Mouse (Mus musculus) limb, embryonic 13.5 days (tissue): ENCODE measurements at regions not wholly inside any gene's neighbourhood (a gene's known extent, or its start where the extent isn't known, plus 50 kb on each side); places are given as distances from the start of the nearest gene placed in this dataset.

ENCODE experiments used
- ATAC-seq: fragments of 200-750 bp; cut with Nextera tagmentation; 2 replicates; pipeline ENCODE4 v1.8.0; 2017; ENCODE audit warnings: low read depth, moderate number of reproducible peaks, moderate TSS enrichment; ENCODE audit not compliant: low FRiP score
- H3K27ac ChIP-seq: fragments of 300-500 bp; sonication (generic); 2 replicates; pipeline ENCODE4 v1.5.1; 2015; ENCODE audit warnings: inconsistent platforms, mild to moderate bottlenecking, moderate library complexity
- H3K27me3 ChIP-seq: fragments of 300-500 bp; sonication (generic); 2 replicates; pipeline ENCODE4 v1.6.1; 2015; ENCODE audit warnings: mild to moderate bottlenecking, inconsistent platforms
- H3K36me3 ChIP-seq: fragments of 300-500 bp; sonication (generic); 2 replicates; pipeline ENCODE4 v1.6.1; 2015; ENCODE audit warnings: inconsistent platforms, mild to moderate bottlenecking, moderate library complexity
- H3K4me1 ChIP-seq: fragments of 300-500 bp; sonication (generic); 2 replicates; pipeline ENCODE4 v1.6.1; 2015; ENCODE audit warnings: inconsistent platforms
- H3K4me2 ChIP-seq: fragments of 300-500 bp; sonication (generic); replicated peaks from 2 replicates; pipeline ENCODE4 v1.6.1; 2015; ENCODE audit warnings: inconsistent platforms, mild to moderate bottlenecking, moderate library complexity
- H3K4me3 ChIP-seq: fragments of 300-500 bp; sonication (generic); 2 replicates; pipeline ENCODE4 v1.5.1; 2015; ENCODE audit warnings: moderate library complexity, mild to moderate bottlenecking, inconsistent platforms
- H3K9ac ChIP-seq: fragments of 300-500 bp; sonication (generic); 2 replicates; pipeline ENCODE4 v1.6.1; 2015; ENCODE audit warnings: mild to moderate bottlenecking, inconsistent platforms
- H3K9me3 ChIP-seq: fragments of 300-500 bp; sonication (generic); 2 replicates; pipeline ENCODE4 v1.6.1; 2016; ENCODE audit warnings: inconsistent platforms
- WGBS: fragments of 180-500 bp; shearing (Covaris S2); methylation state at CpG from one replicate; pipeline ENCODE4 v1.1.7; 2015; 5-methylcytosine and 5-hydroxymethylcytosine counted together

GRCm38 (mm10) chr6:19214700-19215099 lies 348.6 kb downstream of the Ankrd7 start:
- 88% methylated on average over 1 of the region's 1 CpGs for WGBS
- no peak overlapping the region for H3K27ac ChIP-seq
- H3K9me3 ChIP-seq: no peaks in the 10 kb centered on the region
- no peak for ATAC-seq
- no peaks in the 10 kb centered on the region for H3K27me3 ChIP-seq
- no peak overlapping the region for H3K4me2 ChIP-seq
- no peaks in the 10 kb centered on the region for H3K36me3 ChIP-seq
- no peaks in the 10 kb centered on the region for H3K4me1 ChIP-seq
- H3K9ac ChIP-seq: no peak overlapping the region
- H3K4me3 ChIP-seq: no peak overlapping the region

- Histone ChIP-seq H3K9me3 (no peaks in the 10 kb centered on the region), H3K27ac (no peak overlapping the region), H3K9ac (no peak overlapping the region), H3K4me3 (no peak overlapping the region), H3K4me2 (no peak overlapping the region), H3K27me3 (no peaks in the 10 kb centered on the region), H3K4me1 (no peaks in the 10 kb centered on the region), H3K36me3 (no peaks in the 10 kb centered on the region)
- WGBS: 56% methylated on average over 1 of the region's 1 CpGs
- ATAC-seq: no peak
These were observed 349.0 kb downstream of the Ankrd7 start for GRCm38 (mm10) chr6:19215124-19215523.

DNA sequence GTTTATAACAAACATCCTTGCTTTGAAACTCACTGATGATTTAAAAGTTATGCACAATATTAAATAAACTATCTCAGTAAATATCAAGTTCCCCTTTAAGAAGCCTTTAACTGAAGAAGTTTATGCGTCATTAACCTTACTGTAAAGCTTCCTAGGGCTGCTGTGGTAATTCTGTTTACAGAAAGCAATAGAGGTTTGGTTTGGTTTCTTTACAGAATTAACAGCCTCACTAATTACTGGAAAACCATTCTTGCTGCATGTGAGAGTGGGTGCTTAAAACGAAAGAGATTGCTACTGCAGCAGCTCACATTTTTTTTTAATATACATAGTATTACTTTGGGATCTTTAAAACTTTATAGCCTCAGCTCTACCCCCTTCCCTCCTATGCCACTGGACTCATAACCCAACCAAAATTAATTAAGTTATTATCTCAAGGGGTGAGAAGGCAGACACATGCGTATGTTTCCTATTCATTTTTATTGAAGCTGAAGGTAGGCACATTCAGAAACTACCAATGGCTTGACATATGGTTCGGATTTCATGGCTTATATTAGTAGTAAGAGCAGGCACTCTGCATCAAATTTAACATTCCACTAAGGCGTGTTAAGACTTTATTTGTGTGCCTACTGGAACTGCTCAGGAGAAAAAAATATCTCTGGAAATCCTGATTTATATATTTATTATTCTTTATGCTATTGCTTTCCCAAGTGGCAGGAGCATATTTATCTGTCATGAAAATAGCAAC lies 398.1 kb downstream of the Ankrd7 start:
- Histone ChIP-seq H3K9ac (no peak overlapping the region), H3K27ac (no peak overlapping the region), H3K4me3 (no peak overlapping the region), H3K27me3 (peaks cover 4% of the 10 kb centered on the region; the same call in 1 of the 2 replicates), H3K4me1 (no peaks in the 10 kb centered on the region), H3K36me3 (no peaks in the 10 kb centered on the region), H3K4me2 (peak overlapping the region; percentile 9; the same call in 1 of the 2 replicates), H3K9me3 (no peaks in the 10 kb centered on the region)
- WGBS: 20% methylated on average over 5 of the region's 5 CpGs
- ATAC-seq: peak; percentile 61

- Histone ChIP-seq H3K9me3 (no peaks in the 10 kb centered on the region), H3K36me3 (no peaks in the 10 kb centered on the region), H3K4me2 (no peak overlapping the region), H3K4me1 (no peaks in the 10 kb centered on the region), H3K9ac (no peak overlapping the region), H3K27ac (no peak overlapping the region), H3K27me3 (no peaks in the 10 kb centered on the region), H3K4me3 (no peak overlapping the region)
- ATAC-seq: no peak
- WGBS: 88% methylated on average over 2 of the region's 2 CpGs
These were observed 407.1 kb downstream of the Ankrd7 start for GRCm38 (mm10) chr6:19273207-19273606.

- ATAC-seq: no peak
- Histone ChIP-seq H3K4me1 (no peaks in the 10 kb centered on the region), H3K9ac (no peak overlapping the region), H3K36me3 (no peaks in the 10 kb centered on the region), H3K9me3 (no peaks in the 10 kb centered on the region), H3K27me3 (no peaks in the 10 kb centered on the region), H3K4me2 (no peak overlapping the region), H3K27ac (no peak overlapping the region), H3K4me3 (no peak overlapping the region)
- 66% methylated on average over 4 of the region's 4 CpGs for WGBS
These were observed 416.7 kb downstream of the Ankrd7 start for GRCm38 (mm10) chr6:19282682-19283333.

- ATAC-seq: no peak
- Histone ChIP-seq H3K36me3 (no peaks in the 10 kb centered on the region), H3K27ac (no peak overlapping the region), H3K4me3 (no peak overlapping the region), H3K9me3 (no peaks in the 10 kb centered on the region), H3K4me2 (no peak overlapping the region), H3K27me3 (no peaks in the 10 kb centered on the region), H3K4me1 (no peaks in the 10 kb centered on the region), H3K9ac (no peak overlapping the region)
These were observed 466.5 kb downstream of the Ankrd7 start for GRCm38 (mm10) chr6:19332659-19333058.

- Histone ChIP-seq H3K27me3 (no peaks in the 10 kb centered on the region), H3K4me3 (no peak overlapping the region), H3K4me1 (no peaks in the 10 kb centered on the region), H3K9me3 (no peaks in the 10 kb centered on the region), H3K36me3 (no peaks in the 10 kb centered on the region), H3K9ac (no peak overlapping the region), H3K4me2 (no peak overlapping the region), H3K27ac (no peak overlapping the region)
- no peak for ATAC-seq
- 88% methylated on average over 6 of the region's 6 CpGs for WGBS
These were observed 469.5 kb downstream of the Ankrd7 start for GRCm38 (mm10) chr6:19335653-19336052.

- Histone ChIP-seq H3K9ac (no peak overlapping the region), H3K4me1 (no peaks in the 10 kb centered on the region), H3K27me3 (no peaks in the 10 kb centered on the region), H3K36me3 (no peaks in the 10 kb centered on the region), H3K4me2 (no peak overlapping the region), H3K4me3 (no peak overlapping the region), H3K9me3 (no peaks in the 10 kb centered on the region), H3K27ac (no peak overlapping the region)
- ATAC-seq: no peak
- 79% methylated on average over 5 of the region's 5 CpGs for WGBS
These were observed 472.4 kb downstream of the Ankrd7 start for GRCm38 (mm10) chr6:19338470-19338869.
